Mouse (Mus musculus) embryonic fibroblast, embryonic 13.5 days (primary cell): ENCODE measurements around the gene Lpcat3.
A peak's percentile ranks its signal among the peaks of the same experiment; 100 is the strongest.

ENCODE experiments used
- CTCF ChIP-seq: IDR thresholded peaks from 2 replicates; pipeline ENCODE4 v1.5.1; 2011; ENCODE audit warnings: mild to moderate bottlenecking, control low read depth, low read length, moderate library complexity, borderline replicate concordance; ENCODE audit not compliant: insufficient read depth
- POLR2A ChIP-seq: IDR thresholded peaks from 2 replicates; pipeline ENCODE4 v1.6.1; 2011; ENCODE audit warnings: low read depth, mild to moderate bottlenecking, control low read depth, low read length, moderate library complexity

GRCm38 (mm10) chr6:124711824-124712782 is 49.3 kb downstream of the Lpcat3 start, which contains the start of the genes Emg1 and Phb2:
- TF ChIP-seq CTCF: no peak
- peak; percentile 65 for TF ChIP-seq POLR2A
